Mouse (Mus musculus): ENCODE measurements around the gene Lmnb2.

- TF ChIP-seq GATA1 (IDR thresholded peaks at IDR 0.05; ENCODE audit: borderline replicate concordance, low read length), result no peak
- no peak for TF ChIP-seq FLI1 (IDR thresholded peaks at IDR 0.05; ENCODE audit: low read length)
These were observed 31.0 kb upstream of the Lmnb2 start for GRCm38 (mm10) chr10:80949081-80949480.

Measured in megakaryocyte, embryonic 14.5 days (primary cell).